Mouse (Mus musculus): ENCODE measurements around the gene Vmn2r57. TPM values are rescaled to one million over a fixed set of nuclear protein-coding genes. Genes with fewer than 3 reads are reported as not detected.
"Not testable (repeated sequence)": the region's sequence is repeated elsewhere in the genome, so short reads cannot be mapped to it uniquely, and the experiment has no call there.

Vmn2r57 gene
- not detected in 2 replicates for total RNA-seq (2015; ENCODE audit: low replicate concordance)
- total RNA-seq (2017; ENCODE audit: low replicate concordance), result not detected in 2 replicates

- ATAC-seq (replicated peaks; ENCODE audit: low FRiP score, poor library complexity, severe bottlenecking), result not testable (repeated sequence)
Measured at GRCm38 (mm10) chr7:41448596-41448995, at the start of gene Vmn2r57. Gene Vmn2r57 (minus strand): TSS chr7:41448696.

- ATAC-seq (replicated peaks; ENCODE audit: low FRiP score, poor library complexity, severe bottlenecking), result no peak
Measured at GRCm38 (mm10) chr7:41497871-41498270, 49.4 kb upstream of the Vmn2r57 start.

DNA sequence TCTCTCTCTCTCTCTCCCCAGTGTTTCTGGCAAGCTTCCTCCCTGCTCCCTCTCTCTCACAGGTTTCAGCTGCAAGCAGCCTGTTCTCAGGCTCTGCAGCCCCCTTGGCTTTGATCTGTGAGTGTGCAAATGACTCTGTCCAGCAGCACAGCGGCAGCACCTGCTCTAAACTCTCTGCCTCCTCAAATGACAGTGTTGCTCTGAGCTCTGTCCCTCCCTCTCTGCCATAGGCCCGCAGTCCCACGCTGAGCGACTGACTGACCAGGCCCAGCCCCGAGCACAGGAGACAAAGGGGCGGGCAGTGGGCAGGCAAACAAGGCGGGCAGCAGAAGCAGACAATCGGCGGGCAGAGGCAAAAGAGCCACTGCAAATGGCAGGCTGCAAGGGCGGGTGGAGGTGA is 3.4 kb upstream of the Vmn2r57 start:
- no peak for ATAC-seq (replicated peaks; ENCODE audit: low FRiP score, poor library complexity, severe bottlenecking)

GRCm38 (mm10) chr7:41394130-41394529 is 54.4 kb downstream of the Vmn2r57 start:
- ATAC-seq (replicated peaks; ENCODE audit: low FRiP score, poor library complexity, severe bottlenecking), result no peak

- ATAC-seq (replicated peaks; ENCODE audit: low FRiP score, poor library complexity, severe bottlenecking), result peak; percentile 99
Measured at GRCm38 (mm10) chr7:41393048-41393971, 55.2 kb downstream of the Vmn2r57 start, which contains the start of gene AI987944. Gene AI987944 (minus strand): TSS chr7:41393379.

Other genes with a start within 250 kb of the Vmn2r57 start
- gene AI987944, start 55.3 kb downstream of the Vmn2r57 start, total RNA-seq (2015; ENCODE audit: low replicate concordance), result 7.1 and 10.0 TPM in 2 replicates
- 4.7 TPM in 2 replicates for gene AI987944, start 55.3 kb downstream of the Vmn2r57 start, total RNA-seq (2017; ENCODE audit: low replicate concordance)
- gene Gm20449, start 50.7 kb upstream of the Vmn2r57 start, total RNA-seq (2015; ENCODE audit: low replicate concordance), result not detected in 2 replicates
- 0.14 TPM in 1 of 2 replicates, not detected in the other for gene Gm20449, start 50.7 kb upstream of the Vmn2r57 start, total RNA-seq (2017; ENCODE audit: low replicate concordance)
- gene AW146154, start 51.2 kb upstream of the Vmn2r57 start, total RNA-seq (2015; ENCODE audit: low replicate concordance), result 1.7 and 4.8 TPM in 2 replicates
- 4.0 and 4.7 TPM in 2 replicates for gene AW146154, start 51.2 kb upstream of the Vmn2r57 start, total RNA-seq (2017; ENCODE audit: low replicate concordance)
- not detected in 2 replicates for gene Gm6871, start 125.0 kb upstream of the Vmn2r57 start, total RNA-seq (2015; ENCODE audit: low replicate concordance)
- gene Gm6871, start 125.0 kb upstream of the Vmn2r57 start, total RNA-seq (2017; ENCODE audit: low replicate concordance), result 0.98 TPM in 1 of 2 replicates, not detected in the other
- 3.3 and 7.5 TPM in 2 replicates for gene 2610021A01Rik, start 150.5 kb upstream of the Vmn2r57 start, total RNA-seq (2015; ENCODE audit: low replicate concordance)
- 3.0 and 6.0 TPM in 2 replicates for gene 2610021A01Rik, start 150.5 kb upstream of the Vmn2r57 start, total RNA-seq (2017; ENCODE audit: low replicate concordance)
- gene Zfp788, start 184.5 kb upstream of the Vmn2r57 start, total RNA-seq (2015; ENCODE audit: low replicate concordance), result 2.1 TPM in 1 of 2 replicates, not detected in the other
- 1.8 and 2.4 TPM in 2 replicates for gene Zfp788, start 184.5 kb upstream of the Vmn2r57 start, total RNA-seq (2017; ENCODE audit: low replicate concordance)

All from erythroblast, adult 5-6 weeks (primary cell).